Mouse (Mus musculus) MEL (cell line): ENCODE measurements at regions not wholly inside any gene's neighbourhood (a gene's known extent, or its start where the extent isn't known, plus 50 kb on each side); places are given as distances from the start of the nearest gene placed in this dataset.

Experiments
- DNase-seq: peaks from one replicate; pipeline ENCODE4 v3.0.0; 2011; ENCODE audit warnings: low read depth, low spot score
- H3K27ac ChIP-seq: 2 replicates; pipeline ENCODE4 v1.5.1; 2012; ENCODE audit warnings: low read depth, mild to moderate bottlenecking, control low read depth, low read length, moderate library complexity; ENCODE audit not compliant: control insufficient read depth
- H3K27me3 ChIP-seq, 2 experiments: fragments of 150-350 bp in 1 of 2; sonication (generic) in 1 of 2; 2 replicates each; pipeline ENCODE4 v1.6.1; 2012; ENCODE audit warnings: low read length in 2 of 2, mild to moderate bottlenecking in 2 of 2, improper control_type of control experiment in 1 of 2, moderate library complexity in 1 of 2; ENCODE audit not compliant: insufficient read depth in 2 of 2, control insufficient read depth in 1 of 2
- H3K36me3 ChIP-seq, 2 experiments: 2 replicates each; pipeline ENCODE4 v1.6.1; 2012 to 2014; ENCODE audit warnings: low read length in 2 of 2, improper control_type of control experiment in 1 of 2, inconsistent platforms in 1 of 2, mild to moderate bottlenecking in 1 of 2; ENCODE audit not compliant: insufficient read depth in 2 of 2, control insufficient read depth in 1 of 2
- H3K4me1 ChIP-seq, 2 experiments: fragments of 150-350 bp in 1 of 2; sonication (generic) in 1 of 2; 2 replicates each; pipeline ENCODE4 v1.6.1; 2012; ENCODE audit warnings: low read length in 2 of 2, improper control_type of control experiment in 1 of 2, mild to moderate bottlenecking in 1 of 2; ENCODE audit not compliant: insufficient read depth in 2 of 2, control insufficient read depth in 1 of 2
- H3K4me3 ChIP-seq, 2 experiments: fragments of 150-350 bp in 1 of 2; sonication (generic) in 1 of 2; 2 replicates each; pipeline ENCODE4 v1.5.1; 2012; ENCODE audit warnings: low read depth in 2 of 2, low read length in 2 of 2, mild to moderate bottlenecking in 2 of 2, moderate library complexity in 2 of 2, control low read depth in 1 of 2, improper control_type of control experiment in 1 of 2; ENCODE audit not compliant: control insufficient read depth in 1 of 2, insufficient read depth in 1 of 2
- H3K79me2 ChIP-seq: 2 replicates; pipeline ENCODE4 v1.6.1; 2012; ENCODE audit warnings: mild to moderate bottlenecking, low read length, moderate library complexity; ENCODE audit not compliant: control insufficient read depth, poor library complexity, insufficient read depth
- H3K9ac ChIP-seq: 2 replicates; pipeline ENCODE4 v1.6.1; 2012; ENCODE audit warnings: low read depth, mild to moderate bottlenecking, control low read depth, low read length, moderate library complexity; ENCODE audit not compliant: control insufficient read depth, poor library complexity, severe bottlenecking
- H3K9me3 ChIP-seq: fragments of 150-350 bp; sonication (generic); replicated peaks from 2 replicates; pipeline ENCODE4 v1.6.1; 2012; ENCODE audit warnings: mild to moderate bottlenecking, low read length, improper control_type of control experiment, moderate library complexity; ENCODE audit not compliant: insufficient read depth
- CHD1 ChIP-seq: IDR thresholded peaks from 2 replicates; pipeline ENCODE4 v1.6.1; 2012; ENCODE audit warnings: low read depth, mild to moderate bottlenecking, inconsistent platforms, low read length, improper control_type of control experiment
- CHD2 ChIP-seq: IDR thresholded peaks from 2 replicates; pipeline ENCODE4 v1.6.1; 2011; ENCODE audit warnings: low read length, improper control_type of control experiment
- E2F4 ChIP-seq: IDR thresholded peaks from 2 replicates; pipeline ENCODE4 v1.6.1; 2011; ENCODE audit warnings: low read depth, low read length, improper control_type of control experiment, borderline replicate concordance
- ELF1 ChIP-seq: IDR thresholded peaks from 2 replicates; pipeline ENCODE4 v1.6.1; 2014; ENCODE audit warnings: low read depth, mild to moderate bottlenecking, inconsistent platforms, low read length, improper control_type of control experiment, moderate library complexity
- EP300 ChIP-seq, 2 experiments: IDR thresholded peaks; 2 replicates each; pipeline ENCODE4 v1.6.1; 2011; ENCODE audit warnings: improper control_type of control experiment in 2 of 2, low read length in 2 of 2, low read depth in 1 of 2, mild to moderate bottlenecking in 1 of 2
- GABPA ChIP-seq: IDR thresholded peaks from 2 replicates; pipeline ENCODE4 v1.6.1; 2012; ENCODE audit warnings: low read depth, mild to moderate bottlenecking, inconsistent platforms, low read length, improper control_type of control experiment, moderate library complexity
- JUND ChIP-seq: IDR thresholded peaks from 2 replicates; pipeline ENCODE4 v1.6.1; 2011; ENCODE audit warnings: low read depth, mild to moderate bottlenecking, improper control_type of control experiment, low read length
- KAT2A ChIP-seq: conservative IDR thresholded peaks from 2 replicates; pipeline ENCODE4 v1.6.1; 2012; ENCODE audit warnings: low read depth, low read length, improper control_type of control experiment, inconsistent platforms
- MAFK ChIP-seq: IDR thresholded peaks from 2 replicates; pipeline ENCODE4 v1.6.1; 2011; ENCODE audit warnings: low read depth, mild to moderate bottlenecking, low read length, improper control_type of control experiment, borderline replicate concordance
- MXI1 ChIP-seq: IDR thresholded peaks from 2 replicates; pipeline ENCODE4 v1.6.1; 2011; ENCODE audit warnings: mild to moderate bottlenecking, low read depth, low read length, improper control_type of control experiment
- NELFE ChIP-seq: IDR thresholded peaks from 2 replicates; pipeline ENCODE4 v1.6.1; 2011; ENCODE audit warnings: low read depth, low read length, improper control_type of control experiment
- NRF1 ChIP-seq: IDR thresholded peaks from 2 replicates; pipeline ENCODE4 v1.6.1; 2014; ENCODE audit warnings: low read depth, mild to moderate bottlenecking, inconsistent platforms, low read length, improper control_type of control experiment, moderate library complexity; ENCODE audit not compliant: poor library complexity, insufficient read depth, severe bottlenecking
- POLR2AphosphoS2 ChIP-seq: IDR thresholded peaks from 2 replicates; pipeline ENCODE4 v1.6.1; 2011; ENCODE audit warnings: low read length, improper control_type of control experiment
- POLR2AphosphoS5 ChIP-seq: IDR thresholded peaks from 2 replicates; pipeline ENCODE4 v1.6.1; 2012; ENCODE audit warnings: low read depth, borderline replicate concordance, mild to moderate bottlenecking, inconsistent platforms, low read length, moderate library complexity, mixed read lengths
- RCOR1 ChIP-seq: IDR thresholded peaks from 2 replicates; pipeline ENCODE4 v1.6.1; 2012; ENCODE audit warnings: low read depth, mild to moderate bottlenecking, inconsistent platforms, low read length, improper control_type of control experiment
- TAL1 ChIP-seq: IDR thresholded peaks from 2 replicates; pipeline ENCODE4 v1.6.1; 2012; ENCODE audit warnings: mild to moderate bottlenecking, inconsistent platforms, low read length, moderate library complexity, mixed read lengths
- USF2 ChIP-seq, 2 experiments: IDR thresholded peaks; 2 replicates each; pipeline ENCODE4 v1.6.1; 2011 to 2012; ENCODE audit warnings: improper control_type of control experiment in 2 of 2, low read length in 2 of 2, borderline replicate concordance in 1 of 2, inconsistent platforms in 1 of 2, low read depth in 1 of 2, mild to moderate bottlenecking in 1 of 2; ENCODE audit not compliant: insufficient read depth in 1 of 2
- ZC3H11A ChIP-seq: IDR thresholded peaks from 2 replicates; pipeline ENCODE4 v1.6.1; 2012; ENCODE audit warnings: low read depth, mild to moderate bottlenecking, inconsistent platforms, low read length, improper control_type of control experiment
- ZKSCAN1 ChIP-seq: IDR thresholded peaks from 2 replicates; pipeline ENCODE4 v1.6.1; 2012; ENCODE audit warnings: low read depth, mild to moderate bottlenecking, inconsistent platforms, low read length, improper control_type of control experiment, moderate library complexity

- Histone ChIP-seq H3K79me2 (no peaks in the 10 kb centered on the region), H3K27ac (no peak overlapping the region), H3K9ac (no peak overlapping the region), H3K27me3 (no peaks in the 10 kb centered on the region), H3K4me3 (no peak overlapping the region), H3K4me1 (no peaks in the 10 kb centered on the region), H3K9me3 (no peaks in the 10 kb centered on the region), H3K36me3 (no peaks in the 10 kb centered on the region)
- no peak for DNase-seq
- TF ChIP-seq JUND (no peak), KAT2A (no peak), MAFK (no peak), MXI1 (no peak), USF2 (IDR thresholded peaks at IDR 0.05; ENCODE audit: borderline replicate concordance in 1 of 2, insufficient read depth in 1 of 2, low read depth in 1 of 2, low read length in 2 of 2) (no peak), TAL1 (no peak), RCOR1 (no peak), GABPA (no peak), ZKSCAN1 (no peak), POLR2AphosphoS2 (no peak), POLR2AphosphoS5 (no peak)
Measured at GRCm38 (mm10) chr13:70310516-70310915, 326.9 kb downstream of the Ice1 start.

GRCm38 (mm10) chr13:70311226-70312055 is 326.0 kb downstream of the Ice1 start:
- Histone ChIP-seq H3K4me1 (no peaks in the 10 kb centered on the region), H3K9ac (no peak overlapping the region), H3K27ac (no peak overlapping the region), H3K79me2 (no peaks in the 10 kb centered on the region), H3K4me3 (no peak overlapping the region), H3K9me3 (no peaks in the 10 kb centered on the region), H3K27me3 (no peaks in the 10 kb centered on the region), H3K36me3 (no peaks in the 10 kb centered on the region)
- no peak for TF ChIP-seq ZC3H11A
- no peak for TF ChIP-seq E2F4
- no peak for TF ChIP-seq NELFE
- TF ChIP-seq EP300 (IDR thresholded peaks at IDR 0.05; ENCODE audit: low read depth in 1 of 2, low read length in 2 of 2) = no peak
- no peak for TF ChIP-seq CHD1
- TF ChIP-seq NRF1 = no peak
- TF ChIP-seq MXI1 = no peak
- TF ChIP-seq CHD2 = no peak
- no peak for TF ChIP-seq ZKSCAN1
- no peak for TF ChIP-seq ELF1
- no peak for DNase-seq
